Mouse (Mus musculus): Measurements from ENCODE around the gene Zfp385c. TPM values are rescaled to one million over a fixed set of nuclear protein-coding genes. Genes with fewer than 3 reads are reported as not detected.

Gene Zfp385c
- polyA plus RNA-seq, 1 experiment from 2014 or later: 0.08 TPM

GRCm38 (mm10) chr11:100609997-100610680 is 82.1 kb downstream of the Zfp385c start:
- Histone ChIP-seq H3K27ac (ENCODE audit: low read depth, low read length) (no peak overlapping the region), H3K36me3 (ENCODE audit: control insufficient read depth, insufficient read depth, low read length) (no peaks in the 10 kb centered on the region), H3K9me3 (ENCODE audit: control insufficient read depth, low read length) (no peaks in the 10 kb centered on the region), H3K27me3 (ENCODE audit: control insufficient read depth, insufficient read depth, low read length) (no peaks in the 10 kb centered on the region), H3K4me2 (replicated peaks; ENCODE audit: low read depth, low read length) (no peak overlapping the region), H3K4me1 (replicated peaks; ENCODE audit: control insufficient read depth, insufficient read depth, low read length) (no peaks in the 10 kb centered on the region), H3K4me3 (ENCODE audit: low read depth, low read length) (no peak overlapping the region), H3K9ac (ENCODE audit: low read depth, low read length) (no peak overlapping the region)
- ATAC-seq (ENCODE audit: low FRiP score): no peak
- DNase-seq (ENCODE audit: low spot score): no peak
- WGBS: 86% methylated on average over 9 of the region's 9 CpGs

GRCm38 (mm10) chr11:100609355-100609996 is 82.8 kb downstream of the Zfp385c start:
- Histone ChIP-seq H3K36me3 (ENCODE audit: control insufficient read depth, insufficient read depth, low read length) (no peaks in the 10 kb centered on the region), H3K4me3 (ENCODE audit: low read depth, low read length) (no peak overlapping the region), H3K9ac (ENCODE audit: low read depth, low read length) (no peak overlapping the region), H3K27me3 (ENCODE audit: control insufficient read depth, insufficient read depth, low read length) (no peaks in the 10 kb centered on the region), H3K4me2 (replicated peaks; ENCODE audit: low read depth, low read length) (no peak overlapping the region), H3K9me3 (ENCODE audit: control insufficient read depth, low read length) (no peaks in the 10 kb centered on the region), H3K4me1 (replicated peaks; ENCODE audit: control insufficient read depth, insufficient read depth, low read length) (no peaks in the 10 kb centered on the region), H3K27ac (ENCODE audit: low read depth, low read length) (no peak overlapping the region)
- ATAC-seq (ENCODE audit: low FRiP score): no peak
- DNase-seq (ENCODE audit: low spot score): no peak
- WGBS: 91% methylated on average over 5 of the region's 5 CpGs

GRCm38 (mm10) chr11:100608796-100609195 is 83.5 kb downstream of the Zfp385c start:
- no peak overlapping the region for H3K4me2 ChIP-seq (replicated peaks; ENCODE audit: low read depth, low read length)
- H3K4me1 ChIP-seq (replicated peaks; ENCODE audit: control insufficient read depth, insufficient read depth, low read length): no peaks in the 10 kb centered on the region
- no peak overlapping the region for H3K4me3 ChIP-seq (ENCODE audit: low read depth, low read length)
- H3K9me3 ChIP-seq (ENCODE audit: control insufficient read depth, low read length): no peaks in the 10 kb centered on the region
- DNase-seq (ENCODE audit: low spot score) (no peak), ATAC-seq (ENCODE audit: low FRiP score) (no peak)
- H3K9ac ChIP-seq (ENCODE audit: low read depth, low read length): no peak overlapping the region
- no peaks in the 10 kb centered on the region for H3K36me3 ChIP-seq (ENCODE audit: control insufficient read depth, insufficient read depth, low read length)
- H3K27me3 ChIP-seq (ENCODE audit: control insufficient read depth, insufficient read depth, low read length): no peaks in the 10 kb centered on the region
- 85% methylated on average over 4 of the region's 4 CpGs for WGBS
- H3K27ac ChIP-seq (ENCODE audit: low read depth, low read length): no peak overlapping the region

DNA sequence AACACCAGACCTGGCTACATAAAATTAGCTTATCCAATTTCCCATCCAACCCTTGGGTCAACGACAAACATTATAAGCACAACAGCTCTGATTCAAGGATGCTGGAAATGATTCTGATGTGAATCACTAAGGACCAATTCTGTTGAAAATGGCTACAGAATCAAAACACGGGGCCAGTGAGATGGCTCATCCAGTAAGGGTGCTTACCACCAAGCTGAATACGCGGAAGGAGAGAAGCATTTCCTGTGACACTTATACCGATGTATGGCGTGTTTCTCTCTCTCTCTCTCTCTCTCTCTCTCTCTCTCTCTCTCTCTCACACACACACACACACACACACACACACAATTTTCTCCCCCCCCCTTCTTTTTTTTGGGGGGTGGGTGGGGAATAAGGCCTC is 85.1 kb downstream of the Zfp385c start:
- H3K9me3 ChIP-seq (ENCODE audit: control insufficient read depth, low read length): no peaks in the 10 kb centered on the region
- H3K4me1 ChIP-seq (replicated peaks; ENCODE audit: control insufficient read depth, insufficient read depth, low read length): no peaks in the 10 kb centered on the region
- no peak overlapping the region for H3K4me3 ChIP-seq (ENCODE audit: low read depth, low read length)
- no peak overlapping the region for H3K9ac ChIP-seq (ENCODE audit: low read depth, low read length)
- H3K4me2 ChIP-seq (replicated peaks; ENCODE audit: low read depth, low read length): no peak overlapping the region
- no peak for ATAC-seq (ENCODE audit: low FRiP score)
- DNase-seq (ENCODE audit: low spot score): no peak
- WGBS: 97% methylated on average over 6 of the region's 6 CpGs
- no peak overlapping the region for H3K27ac ChIP-seq (ENCODE audit: low read depth, low read length)
- H3K36me3 ChIP-seq (ENCODE audit: control insufficient read depth, insufficient read depth, low read length): no peaks in the 10 kb centered on the region
- no peaks in the 10 kb centered on the region for H3K27me3 ChIP-seq (ENCODE audit: control insufficient read depth, insufficient read depth, low read length)

GRCm38 (mm10) chr11:100605451-100605850 is 86.8 kb downstream of the Zfp385c start:
- Histone ChIP-seq H3K27me3 (ENCODE audit: control insufficient read depth, insufficient read depth, low read length) (no peaks in the 10 kb centered on the region), H3K4me3 (ENCODE audit: low read depth, low read length) (no peak overlapping the region), H3K4me1 (replicated peaks; ENCODE audit: control insufficient read depth, insufficient read depth, low read length) (no peaks in the 10 kb centered on the region), H3K27ac (ENCODE audit: low read depth, low read length) (no peak overlapping the region), H3K9ac (ENCODE audit: low read depth, low read length) (no peak overlapping the region), H3K9me3 (ENCODE audit: control insufficient read depth, low read length) (no peaks in the 10 kb centered on the region), H3K36me3 (ENCODE audit: control insufficient read depth, insufficient read depth, low read length) (no peaks in the 10 kb centered on the region), H3K4me2 (replicated peaks; ENCODE audit: low read depth, low read length) (no peak overlapping the region)
- ATAC-seq (ENCODE audit: low FRiP score): no peak
- 91% methylated on average over 10 of the region's 10 CpGs for WGBS
- DNase-seq (ENCODE audit: low spot score): no peak

- no peak for ATAC-seq (ENCODE audit: low FRiP score)
- Histone ChIP-seq H3K27me3 (ENCODE audit: control insufficient read depth, insufficient read depth, low read length) (no peaks in the 10 kb centered on the region), H3K4me3 (ENCODE audit: low read depth, low read length) (no peak overlapping the region), H3K36me3 (ENCODE audit: control insufficient read depth, insufficient read depth, low read length) (no peaks in the 10 kb centered on the region), H3K9me3 (ENCODE audit: control insufficient read depth, low read length) (no peaks in the 10 kb centered on the region), H3K27ac (ENCODE audit: low read depth, low read length) (no peak overlapping the region), H3K4me1 (replicated peaks; ENCODE audit: control insufficient read depth, insufficient read depth, low read length) (no peaks in the 10 kb centered on the region), H3K9ac (ENCODE audit: low read depth, low read length) (no peak overlapping the region), H3K4me2 (replicated peaks; ENCODE audit: low read depth, low read length) (no peak overlapping the region)
- DNase-seq (ENCODE audit: low spot score): no peak
- WGBS: 90% methylated on average over 4 of the region's 4 CpGs
Observed at GRCm38 (mm10) chr11:100604321-100605005, 87.8 kb downstream of the Zfp385c start.

- Histone ChIP-seq H3K4me1 (replicated peaks; ENCODE audit: control insufficient read depth, insufficient read depth, low read length) (no peaks in the 10 kb centered on the region), H3K36me3 (ENCODE audit: control insufficient read depth, insufficient read depth, low read length) (no peaks in the 10 kb centered on the region; the same call in 1 of the 2 replicates), H3K27me3 (ENCODE audit: control insufficient read depth, insufficient read depth, low read length) (no peaks in the 10 kb centered on the region), H3K9ac (ENCODE audit: low read depth, low read length) (no peak overlapping the region), H3K9me3 (ENCODE audit: control insufficient read depth, low read length) (no peaks in the 10 kb centered on the region), H3K4me2 (replicated peaks; ENCODE audit: low read depth, low read length) (no peak overlapping the region), H3K27ac (ENCODE audit: low read depth, low read length) (no peak overlapping the region), H3K4me3 (ENCODE audit: low read depth, low read length) (no peak overlapping the region)
- WGBS: 92% methylated on average over 8 of the region's 8 CpGs
- DNase-seq (ENCODE audit: low spot score) (no peak), ATAC-seq (ENCODE audit: low FRiP score) (no peak)
Observed at GRCm38 (mm10) chr11:100603813-100604212, 88.4 kb downstream of the Zfp385c start.

- Histone ChIP-seq H3K4me2 (replicated peaks; ENCODE audit: low read depth, low read length) (no peak overlapping the region), H3K4me1 (replicated peaks; ENCODE audit: control insufficient read depth, insufficient read depth, low read length) (no peaks in the 10 kb centered on the region), H3K9me3 (ENCODE audit: control insufficient read depth, low read length) (no peaks in the 10 kb centered on the region), H3K4me3 (ENCODE audit: low read depth, low read length) (no peak overlapping the region), H3K27ac (ENCODE audit: low read depth, low read length) (no peak overlapping the region), H3K27me3 (ENCODE audit: control insufficient read depth, insufficient read depth, low read length) (no peaks in the 10 kb centered on the region), H3K36me3 (ENCODE audit: control insufficient read depth, insufficient read depth, low read length) (no peaks in the 10 kb centered on the region; the same call in none of the 2 replicates), H3K9ac (ENCODE audit: low read depth, low read length) (no peak overlapping the region)
- ATAC-seq (ENCODE audit: low FRiP score) (no peak), DNase-seq (ENCODE audit: low spot score) (no peak)
- WGBS: 92% methylated on average over 9 of the region's 9 CpGs
Observed at GRCm38 (mm10) chr11:100603155-100603554, 89.1 kb downstream of the Zfp385c start.
